Mouse (Mus musculus) neutrophil, adult 5-6 weeks (primary cell): Measurements from ENCODE around the gene Dhrs13. TPM values are rescaled to one million over a fixed set of nuclear protein-coding genes. Genes with fewer than 3 reads are reported as not detected.

Experiments used
- ATAC-seq: fragments of 151-379, 151-347 bp; 2 replicates; pipeline ENCODE4 v1.8.0; 2017; ENCODE audit warnings: mild to moderate bottlenecking, moderate TSS enrichment; ENCODE audit not compliant: insufficient number of reproducible peaks, poor library complexity, low FRiP score, severe bottlenecking; ENCODE audit errors: extremely low read depth
- total RNA-seq: library from RNA; stranded (forward); fragments of 200-1000 nt; gene quantifications from 2 replicates; pipeline ENCODE4 v1.2.3, GENCODE M21; 2017

Gene Dhrs13
- total RNA-seq, result 0.61 and 1.2 TPM in 2 replicates

DNA sequence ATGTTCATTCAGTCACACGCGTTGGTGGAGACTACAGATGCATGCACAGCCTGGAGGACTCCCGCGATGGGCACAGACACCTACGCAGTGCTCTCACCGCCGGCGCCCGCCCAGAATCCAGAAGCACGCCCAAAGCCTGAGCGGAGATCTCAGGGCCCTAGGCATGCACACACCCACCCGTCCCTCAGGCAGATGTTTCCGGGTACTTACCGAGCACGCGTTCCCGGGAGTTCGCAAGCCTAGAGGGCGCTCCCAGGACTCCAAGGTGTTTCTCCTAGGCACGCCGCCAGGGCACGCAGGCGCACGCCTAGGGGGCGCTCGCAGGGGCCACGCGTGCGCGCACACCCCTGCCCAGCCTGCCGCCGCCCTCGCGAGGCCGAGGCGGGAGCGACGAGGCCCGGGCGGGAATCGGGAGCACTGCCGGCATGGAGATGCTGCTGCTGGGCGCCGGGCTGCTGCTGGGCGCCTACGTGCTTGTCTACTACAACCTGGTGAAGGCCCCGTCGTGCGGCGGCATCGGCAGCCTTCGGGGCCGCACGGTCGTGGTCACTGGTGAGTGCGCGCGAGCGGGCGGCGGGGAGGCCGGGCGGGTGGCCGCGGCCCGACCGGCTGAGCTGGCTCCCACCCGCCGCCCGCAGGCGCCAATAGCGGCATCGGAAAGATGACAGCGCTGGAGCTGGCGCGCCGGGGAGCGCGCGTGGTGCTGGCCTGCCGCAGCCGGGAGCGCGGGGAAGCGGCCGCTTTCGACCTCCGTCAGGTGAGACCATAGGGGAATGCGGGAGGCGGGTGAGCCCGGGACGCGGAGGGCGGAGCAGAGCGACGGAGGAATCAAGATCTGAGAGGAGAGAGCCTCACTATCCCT, at the start of gene Dhrs13:
TSS of gene Dhrs13 (plus strand) at position 334 of the 862 bp plus-strand sequence.
- peak; percentile 43; the same call in 1 of the 2 replicates for ATAC-seq

DNA sequence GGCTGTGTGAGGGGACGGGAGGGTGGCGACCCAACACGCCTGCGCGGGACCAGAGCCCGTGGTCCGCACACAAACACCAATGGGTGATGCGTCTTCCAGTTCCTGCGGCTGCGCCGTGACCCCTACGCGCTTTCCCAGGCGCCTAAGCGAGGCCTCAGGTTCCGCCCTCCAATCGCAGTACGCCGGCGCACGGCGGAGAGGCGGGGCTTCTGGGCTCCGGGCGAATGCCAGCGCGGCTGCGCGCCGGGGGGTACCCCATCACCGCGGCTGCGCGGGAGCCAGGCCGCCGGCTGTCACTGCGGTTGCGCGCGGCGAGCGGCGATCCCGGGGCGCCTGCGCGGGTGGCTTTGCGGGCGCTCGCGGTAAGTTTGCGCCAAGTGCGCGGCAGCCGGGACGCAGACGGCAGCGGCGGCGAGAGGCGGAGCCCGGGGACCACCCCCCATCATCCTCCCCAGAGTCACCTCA, 49.6 kb upstream of the Dhrs13 start, which contains the start of gene Phf12:
TSS of gene Phf12 (plus strand) at position 314 of the 465 bp plus-strand sequence.
- ATAC-seq, result peak; percentile 79

DNA sequence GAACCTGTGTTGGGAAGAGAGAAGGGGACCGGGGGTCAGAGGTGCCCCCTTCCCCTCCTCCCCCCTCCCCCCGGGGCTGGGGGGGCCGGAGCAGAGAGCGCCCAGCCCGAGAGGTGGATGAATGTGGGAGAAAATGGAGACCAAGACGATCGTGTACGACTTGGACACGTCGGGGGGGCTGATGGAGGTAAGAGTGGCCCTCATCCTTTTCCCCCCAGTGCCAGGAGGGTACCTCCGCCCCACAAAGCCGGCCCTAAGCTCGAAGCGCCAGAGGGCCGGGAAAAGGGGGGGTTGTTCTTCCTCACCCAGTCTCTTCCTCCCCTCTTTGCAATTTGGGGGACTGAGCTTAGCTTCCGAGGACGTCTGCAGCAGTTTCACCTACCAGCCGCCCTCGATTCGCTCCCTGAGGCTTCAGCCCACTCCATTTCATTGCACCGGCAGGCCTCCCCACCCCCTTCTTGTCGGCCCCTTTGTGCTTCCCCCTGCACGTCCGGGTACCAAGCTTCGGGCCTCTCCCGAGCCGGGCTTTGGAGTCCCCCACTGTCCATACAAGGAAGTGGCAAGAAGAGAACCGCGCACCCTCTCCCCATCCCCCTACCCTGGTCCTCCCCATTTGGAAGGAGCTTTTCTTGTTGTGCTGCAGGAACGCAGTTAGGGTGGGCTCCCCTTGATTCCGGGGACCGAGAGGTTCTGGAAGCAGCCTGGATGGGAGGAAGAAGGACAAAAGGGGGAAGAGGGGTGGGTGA, 48.7 kb upstream of the Dhrs13 start:
- ATAC-seq, result no peak

DNA sequence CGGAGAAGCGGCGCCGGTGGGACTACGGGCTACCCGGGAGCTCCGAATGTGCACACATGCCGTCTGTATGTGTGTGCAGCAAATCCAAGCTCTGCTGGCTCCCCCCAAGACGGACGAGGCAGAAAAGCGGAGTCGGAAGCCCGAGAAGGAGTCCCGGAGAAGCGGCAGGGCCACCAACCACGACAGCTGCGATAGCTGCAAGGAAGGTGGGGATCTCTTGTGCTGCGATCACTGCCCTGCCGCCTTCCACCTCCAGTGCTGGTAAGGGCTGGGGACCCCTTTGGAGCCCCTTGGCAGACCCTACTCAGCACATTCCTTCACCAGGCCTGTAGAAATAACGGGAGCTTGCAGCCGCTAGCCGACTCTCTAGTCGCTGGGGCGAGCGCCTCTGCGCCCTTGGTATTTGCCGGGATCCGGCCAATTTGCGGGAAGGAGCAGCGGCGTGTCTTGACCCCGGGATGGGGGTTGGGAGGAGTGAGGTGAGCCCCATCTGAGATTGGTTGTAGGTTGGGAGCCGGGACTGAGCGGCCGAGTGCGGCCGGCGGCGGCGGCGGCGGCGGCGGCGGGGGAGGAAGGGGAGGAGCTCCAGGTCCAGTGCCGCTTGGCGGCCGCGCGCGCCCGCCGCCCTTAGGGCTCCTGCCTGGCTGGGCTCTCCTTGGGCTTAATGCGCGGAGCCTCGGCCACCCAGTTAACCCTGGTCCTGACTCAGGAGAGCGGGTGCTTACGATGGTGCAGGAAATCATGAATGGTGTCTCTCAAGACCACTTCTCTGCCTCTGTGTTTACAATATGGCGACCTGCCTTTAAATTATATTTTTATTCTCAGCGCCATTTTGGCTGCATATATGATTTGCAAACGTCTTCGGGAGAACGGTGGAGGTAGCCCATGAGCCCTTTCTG, 47.9 kb upstream of the Dhrs13 start:
- ATAC-seq, result no peak

DNA sequence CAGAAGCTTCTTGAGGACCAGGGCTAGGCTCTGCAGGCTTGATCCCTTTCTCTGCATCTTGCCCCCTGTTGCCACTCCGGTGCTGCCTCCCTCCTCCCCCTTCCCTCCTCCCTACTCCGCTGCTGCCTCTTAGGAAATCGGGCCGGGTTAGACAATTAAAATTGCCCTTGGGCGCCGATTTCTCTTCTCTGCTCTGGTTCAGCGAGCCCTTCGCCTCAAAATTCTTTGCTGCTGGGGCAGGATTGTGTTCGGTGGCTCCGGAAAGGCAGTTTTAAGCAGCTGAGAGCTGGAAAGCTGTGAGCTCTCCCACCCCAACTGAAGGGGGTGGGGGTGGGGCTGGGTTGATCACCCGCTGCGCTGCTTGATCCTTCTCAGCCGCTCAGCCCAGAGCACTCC, 47.2 kb upstream of the Dhrs13 start:
- no peak for ATAC-seq

DNA sequence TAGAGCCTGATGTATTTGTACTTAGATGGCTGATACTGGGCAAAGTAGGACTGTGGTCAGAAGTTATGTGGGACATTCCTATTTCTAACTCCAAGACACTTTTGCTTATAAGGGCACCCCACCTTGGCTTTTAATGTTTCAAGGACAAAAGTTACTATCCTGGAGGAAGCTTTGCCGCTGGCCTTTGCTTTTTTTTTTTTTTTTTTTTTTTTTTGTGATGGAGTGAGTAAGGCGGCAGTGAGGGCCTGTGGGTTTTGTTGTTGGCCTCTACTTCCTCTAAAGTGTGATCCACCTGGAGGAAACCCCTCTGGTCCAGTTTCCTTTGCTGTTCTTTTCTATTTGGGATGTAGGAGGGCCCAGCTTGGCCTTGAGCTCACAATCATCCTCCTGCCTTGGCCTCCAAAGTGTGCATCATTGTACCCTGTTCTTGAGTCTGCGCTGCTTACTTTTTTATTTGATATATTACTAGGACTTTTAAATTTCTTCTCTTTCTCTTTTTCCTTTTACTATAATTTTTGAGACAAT, 46.5 kb upstream of the Dhrs13 start:
- no peak for ATAC-seq

DNA sequence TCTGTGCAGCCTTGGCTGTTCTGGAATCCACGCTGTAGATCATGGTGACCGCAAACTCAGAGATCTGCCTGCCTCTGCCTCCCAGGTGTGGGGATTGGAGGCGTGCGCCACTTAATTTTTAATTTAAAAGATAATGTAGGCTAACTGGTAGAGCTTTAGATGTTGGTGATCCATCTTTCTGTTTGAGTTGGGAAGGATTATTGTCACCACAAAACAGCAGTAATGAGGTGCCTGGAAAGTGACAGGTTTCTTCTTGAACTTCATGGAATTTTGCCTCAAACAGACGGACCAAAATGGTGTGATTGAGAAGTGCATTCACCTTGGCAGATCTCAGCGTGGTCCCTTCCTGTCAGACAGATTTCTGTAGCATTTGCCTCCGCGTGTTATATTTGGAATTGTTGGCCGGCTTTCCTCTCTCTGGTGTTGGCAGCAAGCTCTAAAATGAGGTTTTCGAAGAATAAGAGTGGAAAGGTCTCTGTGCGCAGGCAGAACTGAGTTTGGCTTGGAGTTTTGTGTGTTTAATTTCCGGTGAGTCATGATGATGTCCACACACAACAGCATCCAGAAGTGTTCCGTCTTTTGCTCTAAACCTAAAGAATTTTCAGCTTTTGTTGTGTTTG, 42.9 kb upstream of the Dhrs13 start:
- no peak for ATAC-seq

DNA sequence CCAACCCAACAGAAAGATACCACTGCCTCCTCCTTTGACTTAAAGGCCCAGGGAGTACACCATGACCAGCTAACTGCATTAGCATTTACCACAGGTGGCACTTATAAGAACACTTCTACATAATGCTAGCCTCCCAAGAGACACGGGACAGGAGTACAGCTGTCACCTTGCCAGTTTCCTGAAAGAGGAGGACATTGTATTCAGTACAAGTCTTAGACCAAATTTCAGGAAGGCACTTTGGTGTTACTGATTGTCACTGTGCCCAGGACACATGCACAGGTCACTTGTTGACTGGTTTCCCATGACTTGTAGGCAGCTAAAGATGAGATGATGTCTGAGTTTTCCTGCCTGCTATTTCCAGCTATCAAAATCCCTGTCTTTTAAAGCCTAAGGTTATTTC, 36.5 kb upstream of the Dhrs13 start:
- ATAC-seq, result no peak

DNA sequence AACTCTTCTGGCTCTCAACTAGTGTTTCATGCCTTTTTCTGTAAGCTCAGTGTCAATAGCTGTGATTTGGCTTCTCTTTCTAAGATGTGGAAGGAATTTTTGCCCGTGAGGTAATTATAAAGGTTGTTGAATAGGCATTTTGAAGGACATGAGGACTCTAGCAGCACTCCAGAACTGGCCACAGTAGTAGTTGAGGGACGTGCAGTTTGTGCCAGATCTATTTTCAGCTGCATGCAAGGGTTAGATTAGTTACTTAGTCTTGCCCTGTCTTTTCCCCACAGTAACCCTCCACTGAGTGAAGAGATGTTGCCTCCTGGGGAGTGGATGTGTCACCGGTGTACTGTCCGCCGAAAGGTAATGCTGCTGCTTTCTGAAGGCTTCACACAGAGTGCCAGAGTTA, 25.6 kb upstream of the Dhrs13 start:
- no peak for ATAC-seq

DNA sequence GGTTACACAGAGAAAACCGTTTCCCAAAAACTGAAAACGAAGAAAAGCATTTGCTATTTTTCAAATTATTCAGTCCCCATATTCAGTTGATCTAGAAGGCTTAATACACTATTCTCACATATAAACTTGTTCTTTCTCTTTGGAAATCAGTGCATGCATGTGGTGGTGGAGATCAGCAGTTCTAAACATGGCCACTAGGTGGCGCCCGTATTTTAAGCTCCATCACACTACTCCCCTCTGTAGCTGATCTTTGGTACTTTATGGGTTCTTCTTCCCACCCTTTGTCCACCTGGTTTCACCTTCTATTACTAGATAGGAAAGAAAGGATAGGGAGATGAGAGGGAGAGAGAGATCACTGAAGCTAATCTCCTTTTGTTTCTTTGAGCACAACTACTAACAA, 12.4 kb upstream of the Dhrs13 start:
- peak; percentile 73 for ATAC-seq

DNA sequence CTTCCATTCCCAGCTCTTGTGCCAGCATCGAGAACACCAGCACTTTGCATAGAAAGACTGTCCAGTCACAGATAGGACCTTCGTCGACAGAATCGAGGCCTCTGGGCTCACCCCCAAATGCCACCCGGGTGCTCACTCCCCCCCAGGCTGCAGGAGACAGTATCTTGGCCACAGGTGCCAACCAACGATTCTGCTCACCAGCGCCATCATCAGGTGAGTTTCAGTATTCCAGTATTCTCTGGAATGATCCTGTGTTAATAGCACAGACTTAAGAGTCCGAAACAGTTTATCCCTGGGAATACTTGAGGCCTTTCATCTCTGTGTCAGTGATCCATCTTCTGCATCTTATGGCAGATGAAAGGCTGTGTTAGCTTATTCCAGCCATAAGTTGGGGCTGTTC, 8.5 kb upstream of the Dhrs13 start:
- ATAC-seq, result 0 out of 2 replicates have a peak, but pooled peaks have one; percentile 20

DNA sequence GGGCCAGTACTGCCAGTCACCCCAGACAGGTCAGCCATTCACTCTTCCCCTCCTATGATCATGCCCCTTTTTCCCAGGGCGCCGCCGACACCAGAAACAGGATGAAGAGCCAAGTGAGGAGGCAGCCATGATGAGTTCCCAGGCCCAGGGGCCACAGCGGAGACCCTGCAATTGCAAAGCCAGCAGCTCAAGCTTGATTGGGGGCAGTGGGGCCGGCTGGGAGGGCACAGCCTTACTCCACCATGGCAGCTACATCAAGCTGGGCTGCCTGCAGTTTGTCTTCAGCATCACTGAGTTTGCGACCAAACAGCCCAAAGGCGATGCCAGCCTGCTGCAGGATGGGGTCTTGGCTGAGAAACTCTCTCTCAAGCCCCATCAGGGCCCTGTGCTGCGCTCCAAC, 2.8 kb upstream of the Dhrs13 start:
- ATAC-seq, result no peak

DNA sequence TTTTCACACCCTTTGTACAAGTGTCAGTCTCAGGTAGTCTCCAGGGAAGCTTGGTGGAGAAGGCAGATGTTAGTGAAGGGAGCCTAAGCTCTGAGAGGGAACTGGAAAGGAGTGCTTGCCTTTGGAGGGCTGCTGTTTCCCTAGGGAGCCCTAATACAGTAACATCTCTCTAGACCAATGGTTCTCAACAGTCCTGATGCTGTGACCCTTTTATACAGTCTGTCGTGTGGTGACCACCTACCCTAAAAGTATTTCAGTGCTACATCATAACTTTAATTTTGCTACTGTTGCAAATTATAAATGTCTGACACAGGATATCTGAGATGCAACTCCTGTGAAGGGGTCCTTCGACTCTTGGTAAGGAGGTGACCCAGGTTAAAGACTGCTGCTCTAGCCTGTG, 1.5 kb upstream of the Dhrs13 start:
- ATAC-seq, result no peak

DNA sequence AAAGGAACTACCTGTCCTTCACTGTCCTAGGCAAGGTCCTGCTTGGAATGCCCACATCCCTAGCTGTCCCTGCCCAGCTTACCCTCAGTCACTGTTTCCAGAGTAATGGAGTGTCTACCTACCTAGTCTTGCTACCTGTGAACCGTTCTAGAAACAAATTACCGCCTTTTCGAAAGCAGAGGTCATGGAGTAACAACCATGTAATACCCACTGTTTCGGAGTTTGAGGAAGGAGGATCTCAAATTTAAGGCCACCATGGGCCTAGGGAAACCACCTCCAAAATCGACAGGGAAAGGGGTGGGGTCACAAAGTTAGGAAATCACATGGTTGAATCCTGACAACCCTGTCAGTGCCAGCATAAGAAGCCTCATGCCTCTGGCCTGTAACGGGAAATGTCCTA, 691 bp upstream of the Dhrs13 start:
- no peak for ATAC-seq

DNA sequence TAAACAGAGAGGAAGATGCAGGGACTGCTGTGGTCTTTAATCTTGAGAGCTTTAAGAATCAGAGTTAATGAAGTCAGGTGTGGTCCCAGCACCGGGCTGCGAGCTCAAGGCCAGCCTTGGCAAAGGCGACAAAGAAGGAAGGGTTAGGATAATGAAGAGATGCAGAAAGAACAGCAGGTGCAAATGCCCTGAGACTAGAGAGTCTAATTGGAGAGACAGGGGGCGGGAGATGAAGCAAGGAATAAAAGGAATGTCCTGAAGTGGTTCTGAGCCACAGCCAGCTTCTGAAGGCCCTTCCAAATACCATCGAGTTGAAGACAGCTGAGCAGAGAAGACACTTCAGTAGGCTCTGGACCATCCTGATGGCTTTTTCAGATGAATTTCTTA, 722 bp downstream of the Dhrs13 start:
- ATAC-seq, result no peak

DNA sequence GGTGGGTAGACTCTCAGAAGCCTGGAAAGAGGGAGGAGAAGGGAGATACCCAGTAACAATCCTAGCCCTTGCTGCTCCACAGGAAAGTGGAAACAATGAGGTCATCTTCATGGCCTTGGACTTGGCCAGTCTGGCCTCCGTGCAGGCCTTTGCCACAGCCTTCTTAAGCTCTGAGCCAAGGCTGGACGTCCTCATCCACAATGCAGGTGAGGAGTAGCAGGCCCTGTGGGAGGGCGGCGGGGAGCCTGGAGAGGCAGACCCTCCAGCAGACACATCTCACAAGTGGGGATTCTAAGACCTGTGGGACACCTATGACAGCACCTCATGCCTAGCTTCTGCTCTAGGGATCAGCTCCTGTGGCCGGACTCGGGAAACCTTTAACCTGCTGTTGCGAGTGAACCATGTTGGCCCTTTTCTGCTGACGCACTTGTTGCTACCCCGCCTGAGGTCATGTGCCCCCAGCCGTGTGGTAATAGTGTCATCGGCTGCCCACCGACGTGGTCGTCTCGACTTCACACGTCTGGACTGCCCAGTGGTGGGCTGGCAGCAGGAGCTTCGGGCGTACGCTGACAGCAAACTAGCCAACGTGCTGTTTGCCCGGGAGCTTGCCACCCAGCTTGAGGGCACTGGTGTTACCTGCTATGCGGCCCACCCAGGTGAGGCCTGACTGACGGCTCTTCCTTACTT, 2.0 kb downstream of the Dhrs13 start:
- no peak for ATAC-seq

DNA sequence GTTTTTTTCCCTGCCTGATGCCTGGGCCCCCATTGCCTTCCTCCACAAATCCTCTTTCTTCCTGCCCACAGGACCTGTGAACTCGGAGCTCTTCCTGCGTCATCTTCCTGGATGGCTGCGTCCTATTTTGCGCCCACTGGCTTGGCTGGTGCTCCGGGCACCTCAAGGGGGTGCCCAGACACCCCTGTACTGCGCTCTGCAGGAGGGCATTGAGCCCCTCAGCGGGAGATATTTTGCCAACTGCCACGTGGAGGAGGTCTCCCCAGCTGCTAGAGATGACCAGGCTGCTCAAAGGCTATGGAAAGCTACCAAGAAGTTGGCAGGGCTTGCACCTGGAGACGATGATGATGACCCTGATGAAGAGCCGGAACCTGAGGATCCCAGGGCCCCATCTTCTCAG, 4.7 kb downstream of the Dhrs13 start:
- ATAC-seq, result no peak
